Mouse (Mus musculus) heart, adult 9 months (tissue): ENCODE results near the gene Btg1-ps2.
"Not testable (repeated sequence)": the region's sequence is repeated elsewhere in the genome, so short reads cannot be mapped to it uniquely, and the experiment has no call there.

Experiments
- DNase-seq, 2 experiments: peaks; one replicate each; pipeline ENCODE4 v3.0.0; 2022; ENCODE audit warnings: low spot score in 2 of 2

Gene Btg1-ps2

GRCm38 (mm10) chrX:38043014-38043413 lies at the start of gene Btg1-ps2:
TSS of gene Btg1-ps2 (minus strand) at chrX:38043114.
- not testable (repeated sequence) for DNase-seq

- DNase-seq: no peak
Measured at GRCm38 (mm10) chrX:38085041-38085440, 42.1 kb upstream of the Btg1-ps2 start, which contains the start of gene Rhox11. TSS of gene Rhox11 (minus strand) at chrX:38085141.

- no peak for DNase-seq
Measured at GRCm38 (mm10) chrX:38084226-38084625, 41.3 kb upstream of the Btg1-ps2 start.

- no peak for DNase-seq
Measured at GRCm38 (mm10) chrX:38066175-38066574, 23.3 kb upstream of the Btg1-ps2 start, which contains the start of gene Rhox10. TSS of gene Rhox10 (plus strand) at chrX:38066475.

- DNase-seq: no peak
Measured at GRCm38 (mm10) chrX:38061544-38061943, 18.6 kb upstream of the Btg1-ps2 start.

- no peak for DNase-seq
Measured at GRCm38 (mm10) chrX:38039666-38040065, 3.2 kb downstream of the Btg1-ps2 start.

GRCm38 (mm10) chrX:38033841-38034240 lies 9.1 kb downstream of the Btg1-ps2 start:
- no peak for DNase-seq

- DNase-seq: not testable (repeated sequence)
Measured at GRCm38 (mm10) chrX:38018597-38018996, 24.3 kb downstream of the Btg1-ps2 start, which contains the start of gene Btg1-ps1. TSS of gene Btg1-ps1 (minus strand) at chrX:38018815.

GRCm38 (mm10) chrX:38008756-38009155 lies 34.2 kb downstream of the Btg1-ps2 start:
- no peak for DNase-seq
